Mouse (Mus musculus) CH12.LX (cell line): ENCODE measurements around the gene Ttc17. TPM values are rescaled to one million over a fixed set of nuclear protein-coding genes. Genes with fewer than 3 reads are reported as not detected.

Experiments
- DNase-seq: peaks from one replicate; pipeline ENCODE4 v3.0.0-alpha.2; 2013; ENCODE audit errors: extremely low read depth
- H3K27ac ChIP-seq: 2 replicates; pipeline ENCODE4 v1.5.1; 2012; ENCODE audit warnings: low read depth, mild to moderate bottlenecking, control low read depth, moderate library complexity; ENCODE audit not compliant: insufficient read depth
- H3K27me3 ChIP-seq: replicated peaks from 2 replicates; pipeline ENCODE3; 2012; ENCODE audit warnings: inconsistent platforms
- H3K36me3 ChIP-seq, 2 experiments: replicated peaks in 1 of 2; 2 replicates each; pipeline versions ENCODE3 to v1.6.1; 2012; ENCODE audit warnings: inconsistent platforms in 1 of 2, low read length in 1 of 2, mild to moderate bottlenecking in 1 of 2, mixed read lengths in 1 of 2, moderate library complexity in 1 of 2; ENCODE audit not compliant: control insufficient read depth in 1 of 2, insufficient read depth in 1 of 2
- H3K4me1 ChIP-seq, 2 experiments: 2 replicates each; pipeline ENCODE4 v1.6.1; 2012; ENCODE audit warnings: inconsistent platforms in 1 of 2, moderate library complexity in 1 of 2; ENCODE audit not compliant: insufficient read depth in 2 of 2, control insufficient read depth in 1 of 2
- H3K4me2 ChIP-seq: 2 replicates; pipeline ENCODE4 v1.6.1; 2012; ENCODE audit warnings: low read depth, mild to moderate bottlenecking, control low read depth; ENCODE audit not compliant: poor library complexity, insufficient read depth, severe bottlenecking
- H3K4me3 ChIP-seq, 3 experiments: fragments of 150-350 bp in 1 of 3; sonication (generic) in 1 of 3; replicated peaks in 1 of 3; 2 replicates each; pipeline versions ENCODE3 to v1.5.1; 2011 to 2012; ENCODE audit warnings: low read depth in 2 of 3, low read length in 2 of 3, mild to moderate bottlenecking in 2 of 3, moderate library complexity in 2 of 3, control low read depth in 1 of 3, improper control_type of control experiment in 1 of 3, inconsistent platforms in 1 of 3, mixed read lengths in 1 of 3; ENCODE audit not compliant: poor library complexity in 1 of 3
- H3K79me2 ChIP-seq: replicated peaks from 2 replicates; pipeline ENCODE4 v1.6.1; 2012; ENCODE audit warnings: mild to moderate bottlenecking, moderate library complexity; ENCODE audit not compliant: control insufficient read depth, poor library complexity, insufficient read depth, severe bottlenecking; ENCODE audit errors: extremely low read depth
- H3K9ac ChIP-seq: 2 replicates; pipeline ENCODE4 v1.6.1; 2012; ENCODE audit warnings: low read depth, mild to moderate bottlenecking, control low read depth, moderate library complexity; ENCODE audit not compliant: insufficient read depth
- H3K9me3 ChIP-seq: replicated peaks from 2 replicates; pipeline ENCODE3; 2012; ENCODE audit warnings: low read length, inconsistent platforms, mixed read lengths
- BHLHE40 ChIP-seq: IDR thresholded peaks from 2 replicates; pipeline ENCODE4 v1.6.1; 2011; ENCODE audit warnings: mild to moderate bottlenecking, low read depth, low read length, improper control_type of control experiment
- CHD1 ChIP-seq: IDR thresholded peaks from 2 replicates; pipeline ENCODE4 v1.6.1; 2012; ENCODE audit warnings: low read depth, low read length, improper control_type of control experiment, inconsistent platforms
- CHD2 ChIP-seq: IDR thresholded peaks from 2 replicates; pipeline ENCODE4 v1.6.1; 2011; ENCODE audit warnings: low read length, improper control_type of control experiment
- CTCF ChIP-seq, 2 experiments: IDR thresholded peaks in 1 of 2; conservative IDR thresholded peaks in 1 of 2; 2 replicates each; pipeline ENCODE4 v1.5.1; 2011 to 2012; ENCODE audit warnings: low read depth in 2 of 2, low read length in 2 of 2, improper control_type of control experiment in 1 of 2, inconsistent platforms in 1 of 2, mild to moderate bottlenecking in 1 of 2, moderate library complexity in 1 of 2
- E2F4 ChIP-seq: IDR thresholded peaks from 2 replicates; pipeline ENCODE4 v1.6.1; 2011; ENCODE audit warnings: low read depth, low read length, improper control_type of control experiment; ENCODE audit not compliant: insufficient replicate concordance
- ELF1 ChIP-seq: IDR thresholded peaks from 2 replicates; pipeline ENCODE4 v1.6.1; 2014; ENCODE audit warnings: low read depth, mild to moderate bottlenecking, inconsistent platforms, low read length, improper control_type of control experiment
- EP300 ChIP-seq: IDR thresholded peaks from 2 replicates; pipeline ENCODE4 v1.6.1; 2011; ENCODE audit warnings: low read length, improper control_type of control experiment
- GABPA ChIP-seq: IDR thresholded peaks from 2 replicates; pipeline ENCODE4 v1.6.1; 2012; ENCODE audit warnings: low read depth, low read length, improper control_type of control experiment, inconsistent platforms; ENCODE audit not compliant: insufficient replicate concordance
- HCFC1 ChIP-seq: IDR thresholded peaks from 2 replicates; pipeline ENCODE4 v1.6.1; 2012; ENCODE audit warnings: low read depth, mild to moderate bottlenecking, inconsistent platforms, low read length, improper control_type of control experiment
- IRF4 ChIP-seq: IDR thresholded peaks from 2 replicates; pipeline ENCODE4 v1.6.1; 2014; ENCODE audit warnings: low read depth, mild to moderate bottlenecking, inconsistent platforms, low read length, improper control_type of control experiment
- JUN ChIP-seq: IDR thresholded peaks from 2 replicates; pipeline ENCODE4 v1.6.1; 2011; ENCODE audit warnings: low read depth, mild to moderate bottlenecking, low read length, improper control_type of control experiment, moderate library complexity; ENCODE audit not compliant: insufficient read depth
- JUND ChIP-seq: conservative IDR thresholded peaks from 2 replicates; pipeline ENCODE4 v1.6.1; 2011; ENCODE audit warnings: low read depth, low read length, improper control_type of control experiment
- KAT2A ChIP-seq: IDR thresholded peaks from 2 replicates; pipeline ENCODE4 v1.6.1; 2012; ENCODE audit warnings: low read length, improper control_type of control experiment, inconsistent platforms; ENCODE audit not compliant: insufficient replicate concordance
- MAFK ChIP-seq: IDR thresholded peaks from 2 replicates; pipeline ENCODE4 v1.6.1; 2011; ENCODE audit warnings: low read length, improper control_type of control experiment; ENCODE audit not compliant: insufficient replicate concordance
- MAX ChIP-seq: IDR thresholded peaks from 2 replicates; pipeline ENCODE4 v1.6.1; 2011; ENCODE audit warnings: low read length, improper control_type of control experiment
- MAZ ChIP-seq: IDR thresholded peaks from 2 replicates; pipeline ENCODE4 v1.6.1; 2012; ENCODE audit warnings: low read depth, mild to moderate bottlenecking, inconsistent platforms, low read length, improper control_type of control experiment, moderate library complexity
- MEF2A ChIP-seq: IDR thresholded peaks from 2 replicates; pipeline ENCODE4 v1.6.1; 2014; ENCODE audit warnings: low read depth, mild to moderate bottlenecking, inconsistent platforms, low read length, improper control_type of control experiment, borderline replicate concordance
- MXI1 ChIP-seq: IDR thresholded peaks from 2 replicates; pipeline ENCODE4 v1.6.1; 2011; ENCODE audit warnings: mild to moderate bottlenecking, low read depth, low read length, improper control_type of control experiment
- MYC ChIP-seq: IDR thresholded peaks from 2 replicates; pipeline ENCODE4 v1.6.1; 2011; ENCODE audit warnings: low read depth, mild to moderate bottlenecking, improper control_type of control experiment, low read length
- NELFE ChIP-seq: IDR thresholded peaks from 2 replicates; pipeline ENCODE4 v1.6.1; 2011; ENCODE audit warnings: low read depth, low read length, improper control_type of control experiment
- NRF1 ChIP-seq: IDR thresholded peaks from 2 replicates; pipeline ENCODE4 v1.6.1; 2014; ENCODE audit warnings: low read depth, mild to moderate bottlenecking, inconsistent platforms, low read length, improper control_type of control experiment, moderate library complexity
- PAX5 ChIP-seq: IDR thresholded peaks from 2 replicates; pipeline ENCODE4 v1.6.1; 2012; ENCODE audit warnings: low read length, inconsistent platforms, mixed read lengths
- POLR2A ChIP-seq: IDR thresholded peaks from 2 replicates; pipeline ENCODE4 v1.6.1; 2011; ENCODE audit warnings: low read depth, mild to moderate bottlenecking, improper control_type of control experiment, low read length
- POLR2AphosphoS2 ChIP-seq: IDR thresholded peaks from 2 replicates; pipeline ENCODE4 v1.6.1; 2011; ENCODE audit warnings: low read depth, low read length, improper control_type of control experiment
- RAD21 ChIP-seq: IDR thresholded peaks from 2 replicates; pipeline ENCODE4 v1.6.1; 2011; ENCODE audit warnings: low read depth, mild to moderate bottlenecking, low read length, improper control_type of control experiment, moderate library complexity
- RCOR1 ChIP-seq: conservative IDR thresholded peaks from 2 replicates; pipeline ENCODE4 v1.6.1; 2012; ENCODE audit warnings: low read depth, mild to moderate bottlenecking, inconsistent platforms, low read length, improper control_type of control experiment
- SIN3A ChIP-seq: IDR thresholded peaks from 2 replicates; pipeline ENCODE4 v1.6.1; 2012; ENCODE audit warnings: low read length, improper control_type of control experiment, inconsistent platforms
- SMC3 ChIP-seq: IDR thresholded peaks from 2 replicates; pipeline ENCODE4 v1.6.1; 2011; ENCODE audit warnings: low read depth, low read length, improper control_type of control experiment
- TBP ChIP-seq: conservative IDR thresholded peaks from 2 replicates; pipeline ENCODE4 v1.6.1; 2011; ENCODE audit warnings: low read depth, low read length, improper control_type of control experiment
- TCF12 ChIP-seq: IDR thresholded peaks from 2 replicates; pipeline ENCODE4 v1.6.1; 2014; ENCODE audit warnings: low read depth, mild to moderate bottlenecking, inconsistent platforms, low read length, improper control_type of control experiment
- UBTF ChIP-seq: IDR thresholded peaks from 2 replicates; pipeline ENCODE4 v1.6.1; 2012; ENCODE audit warnings: low read depth, mild to moderate bottlenecking, inconsistent platforms, low read length, improper control_type of control experiment, moderate library complexity
- USF1 ChIP-seq: IDR thresholded peaks from 2 replicates; pipeline ENCODE4 v1.6.1; 2014; ENCODE audit warnings: low read depth, mild to moderate bottlenecking, inconsistent platforms, low read length, improper control_type of control experiment
- USF2 ChIP-seq: conservative IDR thresholded peaks from 2 replicates; pipeline ENCODE4 v1.6.1; 2011; ENCODE audit warnings: low read depth, low read length, improper control_type of control experiment
- ZC3H11A ChIP-seq: IDR thresholded peaks from 2 replicates; pipeline ENCODE4 v1.6.1; 2012; ENCODE audit warnings: low read depth, mild to moderate bottlenecking, inconsistent platforms, low read length, improper control_type of control experiment
- ZKSCAN1 ChIP-seq: IDR thresholded peaks from 2 replicates; pipeline ENCODE4 v1.6.1; 2012; ENCODE audit warnings: low read depth, inconsistent platforms, low read length, improper control_type of control experiment, borderline replicate concordance
- ZMIZ1 ChIP-seq: IDR thresholded peaks from 2 replicates; pipeline ENCODE4 v1.6.1; 2012; ENCODE audit warnings: low read depth, mild to moderate bottlenecking, inconsistent platforms, low read length, improper control_type of control experiment
- ZNF384 ChIP-seq: IDR thresholded peaks from 2 replicates; pipeline ENCODE4 v1.6.1; 2012; ENCODE audit warnings: low read depth, low read length, improper control_type of control experiment, inconsistent platforms
- dilution Hi-C: fragments of 300-500 bp; cut with MboI; formaldehyde crosslinking; loops from 2 replicates; pipeline ENCODE4 v1.14.3; 2020; ENCODE audit warnings: low sequenced_read_pairs; ENCODE audit not compliant: extremely low pct_unique_long_range_greater_than_20kb, extremely low pct_ligation_motif_present
- in situ Hi-C: fragments of 300-500 bp; cut with MboI; formaldehyde crosslinking; loops from 3 replicates; pipeline ENCODE4 v1.14.3; 2019; ENCODE audit warnings: low sequenced_read_pairs, low pct_ligation_motif_present, low pct_unique_long_range_greater_than_20kb, mixed read lengths
- polyA plus RNA-seq: library from polyadenylated mRNA; unstranded; fragments of >175 nt; gene quantifications from 2 replicates; pipeline ENCODE4 v1.2.1, GENCODE M21; 2012; ENCODE audit warnings: low read depth; ENCODE audit not compliant: insufficient read length
- total RNA-seq, 2 experiments: library from RNA; depleted of rRNA; stranded (reverse); fragments of 300-350 nt in 1 of 2; fragments of >200 nt in 1 of 2; gene quantifications; 2 replicates each; pipeline ENCODE4 v1.2.3; 2012 to 2014

The Ttc17 gene
- total RNA-seq (2012; rRNA removed) (11.6 and 13.2 TPM in 2 replicates), total RNA-seq (2014; rRNA removed) (10.8 and 13.8 TPM in 2 replicates), polyA plus RNA-seq (17.9 and 19.5 TPM in 2 replicates)

DNA sequence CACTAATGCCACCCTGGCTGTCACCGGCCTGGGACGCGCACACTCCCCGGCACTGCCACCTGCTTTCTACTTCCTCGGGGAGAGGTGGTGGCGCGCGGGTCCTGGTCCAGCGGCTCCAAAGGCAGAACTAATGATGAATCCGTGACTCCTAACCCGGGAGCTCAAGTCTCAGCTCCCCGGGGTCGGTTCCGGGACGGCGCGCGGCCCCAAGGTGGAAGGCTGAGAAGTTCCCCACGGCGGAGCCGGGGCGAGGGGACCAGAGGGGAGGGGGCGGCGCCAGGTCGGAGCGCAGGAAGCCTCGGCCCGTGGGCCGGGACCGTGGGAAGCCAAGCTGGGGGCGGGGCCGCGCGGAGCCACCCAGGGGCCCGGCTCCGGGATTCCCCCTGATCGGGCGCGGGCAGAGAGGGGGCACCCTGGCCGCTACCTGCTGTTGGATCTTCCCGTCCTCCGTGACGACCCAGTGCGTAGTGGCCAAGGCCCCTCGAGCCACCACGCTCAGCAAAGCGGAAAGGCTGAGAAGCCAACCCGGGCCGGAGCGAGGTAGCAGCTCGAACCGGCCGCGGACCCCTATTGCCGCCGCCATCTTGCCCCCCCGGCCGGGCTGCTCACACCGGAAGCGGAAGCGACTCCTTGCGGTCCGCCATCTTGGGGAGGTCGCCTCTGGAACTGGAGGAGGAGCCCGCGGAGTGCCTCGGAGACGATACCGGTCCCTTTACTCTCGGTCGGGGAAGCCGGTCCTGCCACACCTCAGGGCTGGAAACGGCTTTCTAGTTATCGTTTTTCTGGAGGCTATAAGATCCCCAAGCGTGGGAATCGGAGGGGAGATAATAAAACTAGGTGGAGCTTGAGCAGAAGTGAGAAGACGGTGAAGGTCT, at the start of gene Ttc17:
Gene Ttc17, minus strand, starts transcription at position 607 of the 875 bp plus-strand sequence.
- H3K4me2 ChIP-seq, result peak within 1 kb of the TSS; percentile 90
- peaks cover 20% of the 10 kb centered on the region for H3K79me2 ChIP-seq
- H3K4me1 ChIP-seq, result peaks cover 0 to 22% of the 10 kb centered on the region in 2 experiments; a peak in 2 of 4 replicates
- in situ Hi-C loops, result no loop called here
- dilution Hi-C loops, result no loop called here
- H3K9me3 ChIP-seq, result no peaks in the 10 kb centered on the region
- H3K4me3 ChIP-seq, result peak within 1 kb of the TSS; percentile 95 to 99 (median 96)
- H3K27me3 ChIP-seq, result no peaks in the 10 kb centered on the region
- peak within 1 kb of the TSS; percentile 66 for H3K27ac ChIP-seq
- peaks cover 6 to 28% of the 10 kb centered on the region in 2 experiments for H3K36me3 ChIP-seq
- DNase-seq, result peak; percentile 91
- H3K9ac ChIP-seq, result peak within 1 kb of the TSS; percentile 69
- TF ChIP-seq POLR2A (peak; percentile 93), TBP (peak; percentile 81), CTCF (conservative IDR thresholded peaks at IDR 0.05 in 1 of 2, IDR thresholded peaks at IDR 0.05 in 1 of 2; ENCODE audit: low read depth in 2 of 2, low read length in 2 of 2) (0 out of 4 replicates have a peak, but pooled peaks of 1 of the 2 experiments have one; percentile 0), KAT2A (peak; percentile 83; the same call in 1 of the 2 replicates), ELF1 (peak; percentile 89), IRF4 (peak; percentile 48), BHLHE40 (no peak), E2F4 (no peak), GABPA (no peak; the same call in 1 of the 2 replicates), POLR2AphosphoS2 (peak; percentile 79; the same call in 1 of the 2 replicates), PAX5 (no peak), ZKSCAN1 (no peak), EP300 (no peak), JUN (no peak), MAFK (no peak), SMC3 (no peak), CHD2 (peak; percentile 30; the same call in 1 of the 2 replicates), NRF1 (peak; percentile 75), ZMIZ1 (peak; percentile 93; the same call in 1 of the 2 replicates), ZNF384 (no peak), USF1 (no peak), MXI1 (peak; percentile 15; the same call in 1 of the 2 replicates), SIN3A (peak; percentile 64), NELFE (peak; percentile 92), HCFC1 (peak; percentile 87), UBTF (0 out of 2 replicates have a peak, but pooled peaks have one; percentile 53), MEF2A (no peak), CHD1 (no peak), MAZ (peak; percentile 96), RAD21 (no peak), ZC3H11A (no peak), MYC (no peak), JUND (no peak), RCOR1 (peak; percentile 61; the same call in 1 of the 2 replicates), TCF12 (peak; percentile 93), USF2 (no peak), MAX (no peak)
